Mouse (Mus musculus) gastrocnemius, postnatal 36 days (tissue): ENCODE data around the gene Osgin1. TPM values are rescaled to one million over a fixed set of nuclear protein-coding genes. Genes with fewer than 3 reads are reported as not detected.
A peak's percentile ranks its signal among the peaks of the same experiment; 100 is the strongest.

Source experiments
- DNase-seq, 2 experiments: peaks; one replicate each; pipeline ENCODE4 v3.0.0; 2022
- intact Hi-C: fragments of 180-260 bp; cut with DNase I; formaldehyde crosslinking; loops from one replicate; pipeline ENCODE4 v1.15.1; 2025
- long read RNA-seq, 2 experiments: library from polyadenylated mRNA; stranded (forward); transcript quantifications; one replicate each; pipeline ENCODE4 v2.0.0; 2021
- total RNA-seq, 2 experiments: library from RNA; stranded (reverse); gene quantifications; 2 replicates each; pipeline ENCODE4 v1.2.3; 2021

Osgin1 gene
- 10 to 100 TPM; 15.1 to 17.3 TPM for total RNA-seq
- long read RNA-seq, experiment 1, partial matches to known transcripts = 0 of 91 reads
- long read RNA-seq, experiment 1, other reads (novel, unspliced or antisense) = 87 of 91 reads
- long read RNA-seq, experiment 2, transcript Osgin1-206 (6 exons, 2,005 nt) = major isoform, 7 of 95 reads
- long read RNA-seq, experiment 2, partial matches to known transcripts = 0 of 95 reads
- long read RNA-seq, experiment 2, other reads (novel, unspliced or antisense) = 88 of 95 reads

DNA sequence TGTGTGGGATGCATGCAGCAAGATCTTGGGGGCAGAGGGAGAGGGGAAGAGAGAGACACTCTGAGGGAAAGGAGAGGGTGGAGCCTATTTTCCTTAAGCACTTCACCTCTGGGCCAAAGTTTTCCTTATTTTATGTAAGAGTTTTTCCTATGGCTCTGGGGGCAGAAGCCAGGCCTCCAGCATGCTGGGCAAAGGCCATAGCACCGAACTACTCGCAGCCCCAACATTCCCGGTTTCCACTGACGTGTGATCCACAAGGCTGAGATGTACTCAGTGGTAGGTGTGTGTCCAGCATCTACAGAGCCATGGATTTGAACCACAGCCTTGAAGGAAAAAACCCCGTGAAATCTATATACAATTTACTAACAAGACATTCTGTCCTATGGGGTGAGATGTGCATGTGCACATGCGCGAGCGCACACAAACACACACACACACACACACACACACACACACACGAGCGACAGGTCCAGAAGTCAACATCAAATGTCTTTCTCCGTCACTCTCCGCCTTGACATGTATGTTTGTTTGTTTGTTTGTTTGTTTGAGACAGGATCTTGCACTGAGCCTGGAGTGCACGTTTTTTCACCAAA is at the start of gene Osgin1:
Gene Osgin1, plus strand, starts transcription at position 543 of the 593 bp plus-strand sequence.
- DNase-seq = no peak
- intact Hi-C loops = no loop called here

DNA sequence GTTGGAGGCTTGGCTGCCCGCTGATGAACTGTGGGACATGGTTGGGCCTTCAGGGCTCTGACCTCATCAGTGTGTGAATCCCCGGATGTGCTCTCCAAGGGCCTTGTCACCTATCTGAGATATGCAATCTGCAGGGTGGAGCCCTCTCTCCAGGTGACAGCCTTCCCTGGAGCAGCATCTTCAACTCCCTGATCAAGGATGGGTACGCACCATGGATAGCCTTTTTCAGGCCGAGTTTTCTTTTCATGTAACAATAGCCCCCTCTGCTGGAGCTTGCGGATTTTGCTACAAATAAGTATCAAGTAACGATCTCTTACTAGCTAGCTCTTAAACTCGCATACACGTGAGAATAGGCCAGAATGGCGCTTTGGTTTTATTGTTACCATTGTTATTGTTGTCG is 49.4 kb upstream of the Osgin1 start:
- peak in 1 of 2 experiments; percentile 40 for DNase-seq
- intact Hi-C loops = loop anchor here (10.0 kb wide), 1 partner anchor 160 kb away; no protein-coding TSS in a partner anchor

DNA sequence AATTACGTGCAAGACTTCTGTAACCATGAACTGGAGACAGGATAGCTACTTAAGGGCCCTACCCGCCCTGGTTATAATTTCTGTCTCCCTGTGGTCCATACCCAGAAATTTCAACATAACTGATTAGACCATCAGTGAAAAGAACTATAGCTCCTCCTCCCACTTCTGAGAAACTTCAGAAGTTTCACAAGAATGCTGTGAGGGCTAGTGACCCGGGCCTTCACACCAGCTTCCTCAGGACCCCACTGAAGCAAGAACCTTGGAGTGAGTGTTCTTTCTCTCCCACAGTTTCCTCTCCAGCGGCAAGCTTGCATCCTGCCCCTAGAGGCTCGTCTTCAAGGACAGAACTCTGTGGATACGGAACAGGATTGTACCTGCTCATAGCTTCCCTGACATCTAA is 48.1 kb upstream of the Osgin1 start:
- intact Hi-C loops = loop anchor here (5.0 to 10.0 kb wide), 3 partner anchors 39 to 161 kb away; no protein-coding TSS in a partner anchor
- no peak for DNase-seq

DNA sequence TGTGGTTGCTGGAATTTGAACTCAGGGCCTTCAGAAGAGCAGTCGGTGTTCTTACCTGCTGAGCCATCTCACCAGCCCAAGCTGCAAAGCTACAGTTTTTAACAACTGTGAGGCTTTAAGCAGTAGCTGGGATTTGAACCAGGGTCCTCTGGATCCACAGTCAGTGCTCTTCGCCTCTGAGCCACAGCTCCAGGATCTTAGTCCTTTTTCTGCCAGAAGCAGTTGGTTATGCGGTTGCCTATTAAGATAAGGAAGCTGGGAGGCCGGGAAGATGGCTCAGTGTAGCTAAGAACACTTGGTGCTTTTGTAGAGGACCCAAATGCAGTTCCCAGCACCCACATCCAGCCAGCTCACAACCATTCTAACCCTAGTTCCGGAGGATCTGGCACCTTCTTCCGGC is 46.9 kb upstream of the Osgin1 start:
- intact Hi-C loops = loop anchor here (5.0 to 10.0 kb wide), 3 partner anchors 40 to 162 kb away; no protein-coding TSS in a partner anchor
- no peak for DNase-seq

DNA sequence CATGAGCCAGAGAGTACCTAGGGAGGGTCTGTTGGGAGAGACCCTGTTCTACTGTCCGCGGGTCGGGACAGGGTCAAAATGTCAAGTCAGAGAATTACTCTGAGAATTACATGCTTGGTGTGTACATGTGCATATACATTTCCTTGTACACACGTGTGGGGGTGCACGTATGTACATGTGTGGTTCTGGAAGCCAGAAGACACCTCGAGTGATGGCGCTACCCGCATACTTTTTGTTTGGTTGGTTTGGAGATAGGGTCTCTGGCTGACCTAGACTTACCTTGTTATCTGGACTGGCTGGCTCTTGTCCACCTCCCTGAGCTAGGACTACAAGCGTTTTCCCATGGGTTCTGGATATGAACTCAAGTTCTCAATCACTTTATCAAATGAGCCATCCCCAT is 39.8 kb upstream of the Osgin1 start:
- DNase-seq = no peak
- intact Hi-C loops = no loop called here

GRCm38 (mm10) chr8:119394524-119395026 is 39.3 kb upstream of the Osgin1 start, which contains the start of gene Mlycd:
Gene Mlycd (plus strand): TSS chr8:119394878.
- intact Hi-C loops = no loop called here
- peak; percentile 85 to 92 for DNase-seq

- DNase-seq = no peak
Observed at GRCm38 (mm10) chr8:119395072-119395950, 38.6 kb upstream of the Osgin1 start.

DNA sequence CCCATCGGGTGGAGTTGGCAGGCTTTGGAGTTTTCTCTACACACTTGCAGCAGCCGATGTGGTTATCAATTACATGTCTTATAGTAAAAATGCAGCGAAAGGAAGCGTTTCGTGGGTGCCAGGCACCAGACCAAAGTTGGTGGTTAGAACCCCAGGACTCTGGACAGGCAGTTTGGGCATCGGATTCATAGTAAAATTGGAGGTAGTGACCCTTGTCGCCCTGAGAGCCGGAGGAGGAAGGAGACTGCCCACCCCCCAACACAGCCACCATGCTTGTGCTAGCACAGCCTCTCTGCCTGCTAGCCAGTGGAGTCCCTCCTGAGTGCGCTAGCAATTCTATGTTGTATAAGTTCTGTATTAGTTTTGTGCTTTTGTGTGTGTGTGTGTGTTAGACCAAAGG is 35.4 kb upstream of the Osgin1 start:
- intact Hi-C loops = no loop called here
- no peak for DNase-seq

More at GRCm38 (mm10) chr8:119395072-119395950, 38.6 kb upstream of the Osgin1 start:
- intact Hi-C loops = no loop called here

DNA sequence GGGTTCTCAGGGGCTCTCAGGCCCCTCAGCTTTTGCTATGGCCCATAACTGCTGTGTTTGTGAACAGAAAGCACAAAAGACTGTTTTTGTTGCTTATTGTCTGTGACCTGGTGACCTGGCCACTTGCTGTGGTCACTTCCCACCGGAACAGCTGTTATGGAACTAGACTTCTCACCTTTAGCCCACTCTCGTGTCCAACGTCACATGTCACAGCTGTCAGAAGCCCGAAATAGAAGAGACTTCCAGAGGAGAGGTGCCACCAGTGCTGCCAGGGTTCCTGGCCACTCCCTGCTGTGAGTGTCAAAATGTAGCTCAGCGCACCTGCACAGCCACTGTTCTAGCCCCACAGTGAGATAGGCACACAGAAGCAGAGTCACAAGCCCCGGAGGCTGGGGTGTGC is 34.7 kb upstream of the Osgin1 start:
- DNase-seq = peak in 1 of 2 experiments; percentile 22
- intact Hi-C loops = no loop called here

- no peak for DNase-seq
- intact Hi-C loops = no loop called here
Observed at GRCm38 (mm10) chr8:119400122-119400671, 33.7 kb upstream of the Osgin1 start.

GRCm38 (mm10) chr8:119400904-119401303 is 33.0 kb upstream of the Osgin1 start:
- intact Hi-C loops = no loop called here
- DNase-seq = no peak

- peak in 1 of 2 experiments; percentile 10 for DNase-seq
- intact Hi-C loops = no loop called here
Observed at GRCm38 (mm10) chr8:119403912-119404311, 30.0 kb upstream of the Osgin1 start.

- DNase-seq = peak in 1 of 2 experiments; percentile 1
- intact Hi-C loops = no loop called here
Observed at GRCm38 (mm10) chr8:119404648-119405047, 29.3 kb upstream of the Osgin1 start.

DNA sequence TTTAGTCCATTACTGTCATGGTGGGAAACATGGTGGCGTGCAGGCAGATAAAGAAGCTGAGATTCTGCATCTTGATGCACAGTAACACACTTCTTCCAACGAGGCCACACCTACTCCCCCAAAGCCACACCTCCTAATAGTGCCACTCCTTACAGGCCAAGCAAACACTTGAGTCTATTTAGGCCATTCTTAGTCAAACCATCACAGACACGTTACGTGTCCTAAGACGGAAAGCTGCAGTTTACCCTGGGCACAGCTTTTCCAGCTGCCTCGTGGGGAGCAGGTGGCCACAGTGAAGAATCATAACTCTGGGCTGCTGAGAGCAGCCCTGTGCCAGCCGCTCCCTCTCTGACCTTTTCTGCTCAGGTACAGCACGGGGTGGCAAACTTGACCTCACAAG is 25.6 kb upstream of the Osgin1 start:
- DNase-seq = no peak
- intact Hi-C loops = no loop called here

- intact Hi-C loops = loop anchor here (2.0 kb wide), 2 partner anchors 37 to 85 kb away; no protein-coding TSS in a partner anchor
- DNase-seq = no peak
Observed at GRCm38 (mm10) chr8:119412037-119412734, 21.7 kb upstream of the Osgin1 start.

DNA sequence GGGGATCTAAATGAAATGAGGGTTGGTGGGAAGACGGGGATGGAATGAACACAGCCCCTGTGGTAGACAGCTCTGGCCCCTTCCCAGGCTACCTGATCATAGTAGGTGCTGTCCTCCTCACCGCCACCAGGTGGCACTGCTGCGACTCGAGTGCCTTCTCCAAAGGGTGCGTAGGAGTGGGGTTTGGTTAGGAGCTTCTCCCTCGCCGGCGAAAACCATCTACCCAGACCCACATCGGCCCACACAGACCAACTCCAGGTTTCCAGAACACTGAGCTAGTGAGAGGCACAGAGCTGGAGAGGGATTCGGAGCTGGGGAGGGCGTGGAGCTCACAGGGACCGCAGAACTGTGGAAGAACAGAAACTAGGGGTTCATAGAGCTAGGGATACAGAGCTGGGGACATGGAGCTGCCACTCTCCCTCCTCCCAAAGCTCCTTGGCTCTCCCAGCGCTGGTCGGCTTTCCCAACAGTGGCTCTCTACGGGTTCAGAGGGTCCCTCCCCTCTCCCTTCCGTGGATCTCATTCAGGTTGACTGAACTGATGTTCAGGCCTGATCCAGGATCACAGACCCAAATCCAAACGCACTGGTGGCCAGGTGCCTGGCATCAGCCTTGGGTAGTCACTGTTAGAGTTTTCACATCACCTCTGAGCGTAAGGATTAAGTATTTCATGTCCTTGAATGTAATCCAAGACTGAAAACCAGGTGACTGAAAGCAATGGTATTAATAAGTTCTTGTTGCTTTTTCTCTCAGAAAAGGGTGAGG is 21.0 kb upstream of the Osgin1 start:
- intact Hi-C loops = loop anchor here (2.0 kb wide), 2 partner anchors 36 to 84 kb away; no protein-coding TSS in a partner anchor
- DNase-seq = peak; percentile 66 to 70

GRCm38 (mm10) chr8:119413605-119414004 is 20.3 kb upstream of the Osgin1 start:
- intact Hi-C loops = loop anchor here (2.0 kb wide), 2 partner anchors 35 to 83 kb away; no protein-coding TSS in a partner anchor
- DNase-seq = no peak

DNA sequence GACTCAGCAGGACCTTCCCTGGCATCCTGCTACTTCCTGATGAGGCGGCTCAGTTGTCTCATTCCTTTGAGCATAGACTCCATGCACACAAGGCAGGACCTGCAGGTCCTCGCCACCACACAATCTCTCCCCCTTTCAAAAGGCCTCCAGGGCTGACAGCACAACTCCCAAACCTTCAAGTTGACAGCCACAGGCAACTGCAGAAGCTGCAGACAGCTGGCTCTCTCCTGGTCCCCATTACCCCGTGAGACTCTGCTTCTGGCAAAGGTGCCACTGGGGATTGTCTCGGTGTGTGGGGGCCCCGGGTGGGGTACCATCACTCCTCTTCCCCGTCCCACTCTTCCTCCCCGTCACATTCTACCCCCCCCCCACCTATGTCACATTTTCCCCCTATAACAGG is 13.6 kb upstream of the Osgin1 start:
- intact Hi-C loops = no loop called here
- DNase-seq = no peak

GRCm38 (mm10) chr8:119421603-119422122 is 12.3 kb upstream of the Osgin1 start:
- intact Hi-C loops = no loop called here
- no peak for DNase-seq
